Mouse (Mus musculus) hindbrain, embryonic 12.5 days (tissue): ENCODE results near the gene Plekhb2. TPM values are rescaled to one million over a fixed set of nuclear protein-coding genes. Genes with fewer than 3 reads are reported as not detected.

Experiments
- ATAC-seq: fragments of 200-750 bp; cut with Nextera tagmentation; 2 replicates; pipeline ENCODE4 v1.8.0; 2017; ENCODE audit warnings: moderate TSS enrichment; ENCODE audit not compliant: low FRiP score
- H3K27ac ChIP-seq: fragments of 300-500 bp; sonication (generic); 2 replicates; pipeline ENCODE4 v1.5.1; 2016; ENCODE audit warnings: mild to moderate bottlenecking
- H3K27me3 ChIP-seq: fragments of 300-500 bp; sonication (generic); 2 replicates; pipeline ENCODE4 v1.6.1; 2016; ENCODE audit warnings: mild to moderate bottlenecking
- H3K36me3 ChIP-seq: fragments of 300-500 bp; sonication (generic); 2 replicates; pipeline ENCODE4 v1.6.1; 2016; ENCODE audit warnings: mild to moderate bottlenecking
- H3K4me1 ChIP-seq: fragments of 300-500 bp; sonication (generic); 2 replicates; pipeline ENCODE4 v1.6.1; 2016
- H3K4me2 ChIP-seq: fragments of 300-500 bp; sonication (generic); replicated peaks from 2 replicates; pipeline ENCODE4 v1.6.1; 2016; ENCODE audit warnings: mild to moderate bottlenecking
- H3K4me3 ChIP-seq: fragments of 300-500 bp; sonication (generic); 2 replicates; pipeline ENCODE4 v1.5.1; 2016; ENCODE audit warnings: mild to moderate bottlenecking
- H3K9ac ChIP-seq: fragments of 300-500 bp; sonication (generic); 2 replicates; pipeline ENCODE4 v1.6.1; 2016; ENCODE audit warnings: mild to moderate bottlenecking, moderate library complexity
- H3K9me3 ChIP-seq: fragments of 300-500 bp; sonication (generic); replicated peaks from 2 replicates; pipeline ENCODE4 v1.6.1; 2016; ENCODE audit warnings: mild to moderate bottlenecking
- WGBS: fragments of 180-500 bp; shearing (Covaris S2); methylation state at CpG from one replicate; pipeline ENCODE4 v1.1.7; 2016; 5-methylcytosine and 5-hydroxymethylcytosine counted together
- polyA plus RNA-seq: library from polyadenylated mRNA; unstranded; fragments of >200 nt; fragmentation: Nextera tagmentation; extraction: Ambion mirVana; gene quantifications from 2 replicates; pipeline ENCODE4 v1.2.1, GENCODE M21; 2016

Plekhb2 gene
- polyA plus RNA-seq, 1 experiment from 2014 or later = 59.8 TPM

GRCm38 (mm10) chr1:34841709-34842388 is 7.9 kb upstream of the Plekhb2 start:
- Histone ChIP-seq H3K27me3 (no peaks in the 10 kb centered on the region), H3K9me3 (no peaks in the 10 kb centered on the region), H3K9ac (peak overlapping the region; percentile 93), H3K4me2 (peak overlapping the region; percentile 96), H3K27ac (peak overlapping the region; percentile 96), H3K4me3 (peak overlapping the region; percentile 78), H3K36me3 (no peaks in the 10 kb centered on the region), H3K4me1 (peaks cover 32% of the 10 kb centered on the region)
- ATAC-seq = peak; percentile 3; the same call in 1 of the 2 replicates
- 3% methylated on average over 12 of the region's 12 CpGs for WGBS

DNA sequence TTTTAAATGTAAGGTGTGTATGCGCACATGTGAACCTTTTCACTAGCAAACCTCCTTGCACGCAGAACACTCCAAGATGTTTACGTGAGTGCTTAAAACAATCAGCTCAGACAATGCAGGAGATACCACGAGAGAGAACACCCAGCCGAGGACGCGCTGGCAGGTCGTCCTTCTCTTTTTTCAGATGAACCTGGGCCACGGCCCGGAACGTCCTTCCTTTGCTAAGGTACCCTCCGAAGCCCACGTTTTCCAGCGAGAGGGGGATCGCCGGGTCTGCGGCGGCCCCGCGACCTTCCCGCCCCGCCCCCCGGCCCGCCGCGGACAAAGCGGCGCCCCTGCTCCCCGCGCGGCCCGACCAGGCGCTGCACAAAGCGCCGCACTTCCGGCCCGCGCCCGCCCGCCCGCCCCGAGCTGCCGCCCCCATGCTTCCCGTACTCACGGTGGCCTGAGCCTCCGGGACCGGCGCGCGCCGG is 7.4 kb upstream of the Plekhb2 start:
- H3K27ac ChIP-seq = peak overlapping the region; percentile 96
- no peaks in the 10 kb centered on the region for H3K9me3 ChIP-seq
- peak; percentile 92 for ATAC-seq
- peak overlapping the region; percentile 78 for H3K4me3 ChIP-seq
- under 1% methylated on average over 39 of the region's 51 CpGs for WGBS
- no peaks in the 10 kb centered on the region for H3K36me3 ChIP-seq
- H3K4me2 ChIP-seq = peak overlapping the region; percentile 96
- peaks cover 32% of the 10 kb centered on the region for H3K4me1 ChIP-seq
- H3K27me3 ChIP-seq = no peaks in the 10 kb centered on the region
- H3K9ac ChIP-seq = peak overlapping the region; percentile 93

GRCm38 (mm10) chr1:34842887-34843618 is 6.7 kb upstream of the Plekhb2 start, which contains the start of gene Fam168b:
Fam168b (minus strand) TSS chr1:34843065.
- Histone ChIP-seq H3K4me2 (peak within 1 kb of the TSS; percentile 96), H3K36me3 (no peaks in the 10 kb centered on the region), H3K27me3 (no peaks in the 10 kb centered on the region), H3K4me1 (peaks cover 29% of the 10 kb centered on the region), H3K9ac (peak within 1 kb of the TSS; percentile 93), H3K9me3 (no peaks in the 10 kb centered on the region), H3K4me3 (peak within 1 kb of the TSS; percentile 78), H3K27ac (peak within 1 kb of the TSS; percentile 96)
- WGBS = 2% methylated on average over 46 of the region's 59 CpGs
- ATAC-seq = peak; percentile 87

GRCm38 (mm10) chr1:34847070-34847469 is 2.7 kb upstream of the Plekhb2 start:
- Histone ChIP-seq H3K4me2 (no peak overlapping the region), H3K9me3 (no peaks in the 10 kb centered on the region), H3K36me3 (no peaks in the 10 kb centered on the region), H3K4me1 (peaks cover 20% of the 10 kb centered on the region), H3K9ac (no peak overlapping the region), H3K4me3 (no peak overlapping the region), H3K27ac (no peak overlapping the region), H3K27me3 (no peaks in the 10 kb centered on the region)
- no peak for ATAC-seq
- WGBS = 83% methylated on average over 3 of the region's 3 CpGs

DNA sequence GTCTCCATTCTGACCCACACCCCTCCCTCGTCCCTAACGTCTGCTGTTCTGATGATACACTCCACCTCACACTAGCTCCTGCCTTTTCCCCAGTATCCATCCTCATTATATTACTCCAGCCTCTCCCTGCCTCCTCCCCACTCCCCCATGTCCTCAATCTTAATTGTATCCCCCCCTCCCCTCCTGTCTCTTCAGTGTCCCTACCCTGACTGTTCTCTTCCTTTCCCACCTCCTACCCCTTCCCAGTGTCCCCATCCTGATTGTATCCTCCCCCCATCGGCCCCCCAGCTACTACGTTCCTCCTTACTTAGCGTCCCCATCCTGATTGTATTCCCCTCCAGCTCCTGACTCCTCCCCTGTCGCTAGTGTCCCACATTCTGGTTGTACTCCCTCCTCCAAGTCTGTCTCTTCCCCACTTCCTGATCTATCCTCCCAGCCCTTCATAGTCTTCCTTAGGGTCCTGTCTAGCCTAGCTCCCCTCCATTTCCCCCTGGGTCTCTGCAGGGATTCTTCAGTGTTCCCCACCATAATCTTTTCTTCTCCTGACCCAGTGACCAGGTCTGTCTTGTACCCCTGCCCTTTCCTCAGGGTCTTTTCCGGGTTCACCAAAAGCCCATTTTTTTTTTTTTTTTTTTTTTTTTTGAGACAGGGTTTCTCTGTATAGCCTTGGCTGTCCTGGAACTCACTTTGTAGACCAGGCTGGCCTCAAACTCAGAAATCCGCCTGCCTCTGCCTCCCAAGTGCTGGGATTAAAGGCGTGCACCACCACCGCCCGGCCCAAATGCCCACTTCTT is 764 bp downstream of the Plekhb2 start:
- Histone ChIP-seq H3K9ac (peak overlapping the region; percentile 94), H3K9me3 (no peaks in the 10 kb centered on the region), H3K4me2 (peak overlapping the region; percentile 75), H3K27ac (peak overlapping the region; percentile 40; the same call in 1 of the 2 replicates), H3K4me3 (peak overlapping the region; percentile 80), H3K27me3 (no peaks in the 10 kb centered on the region), H3K36me3 (no peaks in the 10 kb centered on the region), H3K4me1 (peaks cover 31% of the 10 kb centered on the region)
- ATAC-seq = peak; percentile 81
- 40% methylated on average over 11 of the region's 11 CpGs for WGBS

DNA sequence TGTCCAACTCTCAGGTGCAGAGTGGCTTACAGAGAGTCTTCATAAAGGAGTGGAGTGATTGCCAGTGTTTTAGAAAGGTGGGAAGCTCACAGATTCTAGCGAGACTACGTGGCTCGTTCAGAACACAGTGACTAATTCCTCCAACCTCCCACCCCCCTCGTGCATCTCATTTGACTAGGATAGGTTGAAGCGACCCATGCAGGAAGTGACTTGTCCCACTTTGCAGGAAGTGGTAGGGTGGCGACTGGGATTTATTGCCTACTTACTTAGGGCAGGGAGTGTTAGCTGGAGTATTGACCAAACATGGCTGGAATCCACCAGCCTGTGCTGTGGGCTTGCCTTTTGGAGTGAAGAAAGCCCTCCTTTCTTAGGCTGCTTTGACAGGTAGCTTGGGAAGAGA is 1.8 kb downstream of the Plekhb2 start:
- Histone ChIP-seq H3K4me2 (peak overlapping the region; percentile 34; the same call in 1 of the 2 replicates), H3K36me3 (no peaks in the 10 kb centered on the region), H3K27me3 (no peaks in the 10 kb centered on the region), H3K9ac (no peak overlapping the region), H3K4me1 (peaks cover 31% of the 10 kb centered on the region), H3K27ac (no peak overlapping the region), H3K4me3 (no peak overlapping the region), H3K9me3 (no peaks in the 10 kb centered on the region)
- WGBS = 70% methylated on average over 6 of the region's 6 CpGs
- no peak for ATAC-seq

DNA sequence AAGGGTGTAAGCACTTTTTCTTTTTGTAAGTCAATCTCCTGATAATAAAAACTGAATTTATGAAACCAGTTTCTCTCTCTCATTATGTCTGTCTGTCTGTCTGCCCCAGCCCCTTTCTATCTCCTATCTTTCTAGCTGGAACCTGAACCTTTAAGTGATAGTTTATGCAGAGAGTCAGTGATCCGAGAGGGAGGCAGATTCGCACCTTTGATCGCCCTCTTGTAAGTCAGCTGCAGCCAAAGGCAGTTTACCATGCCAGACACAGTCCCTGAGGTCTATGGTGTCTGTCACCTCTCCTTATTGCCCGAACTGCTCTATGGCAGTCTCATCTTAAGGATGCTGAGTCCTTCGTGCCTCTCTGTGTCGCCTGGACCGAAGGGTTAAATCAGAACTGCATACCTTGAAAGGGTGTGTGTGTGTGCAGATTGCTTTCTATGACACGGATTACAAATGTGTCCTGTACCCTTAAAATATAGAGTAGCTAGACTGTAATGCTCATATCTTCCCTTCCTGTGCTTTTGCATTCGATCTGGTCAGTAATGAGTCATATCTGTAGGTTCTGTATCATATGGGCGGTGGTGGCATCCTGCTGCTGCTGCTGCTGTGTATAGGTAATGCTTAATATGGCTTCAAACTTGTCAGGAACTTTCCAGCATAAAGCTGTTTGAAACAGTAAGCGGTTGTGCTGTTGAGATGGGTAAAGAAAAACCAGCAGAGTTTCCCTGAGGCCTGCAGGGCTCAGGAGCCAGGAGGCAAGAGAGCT is 2.5 kb downstream of the Plekhb2 start:
- Histone ChIP-seq H3K4me2 (no peak overlapping the region), H3K9ac (peak overlapping the region; percentile 33)

GRCm38 (mm10) chr1:34853786-34854185 is 4.0 kb downstream of the Plekhb2 start:
- Histone ChIP-seq H3K4me1 (peaks cover 31% of the 10 kb centered on the region), H3K4me3 (no peak overlapping the region), H3K36me3 (no peaks in the 10 kb centered on the region), H3K9me3 (no peaks in the 10 kb centered on the region), H3K27me3 (no peaks in the 10 kb centered on the region), H3K4me2 (no peak overlapping the region), H3K9ac (no peak overlapping the region), H3K27ac (no peak overlapping the region)
- ATAC-seq = no peak
- 94% methylated on average over 2 of the region's 2 CpGs for WGBS

More for the DNA sequence above, 2.5 kb downstream of the Plekhb2 start:
- Histone ChIP-seq H3K9me3 (no peaks in the 10 kb centered on the region), H3K4me1 (peaks cover 31% of the 10 kb centered on the region), H3K27ac (no peak overlapping the region), H3K36me3 (no peaks in the 10 kb centered on the region), H3K4me3 (no peak overlapping the region), H3K27me3 (no peaks in the 10 kb centered on the region)
- 85% methylated on average over 11 of the region's 11 CpGs for WGBS
- no peak for ATAC-seq

GRCm38 (mm10) chr1:34855056-34855739 is 5.4 kb downstream of the Plekhb2 start:
- WGBS = 82% methylated on average over 12 of the region's 12 CpGs
- ATAC-seq = no peak

GRCm38 (mm10) chr1:34858671-34859070 is 8.9 kb downstream of the Plekhb2 start:
- no peak for ATAC-seq
- Histone ChIP-seq H3K27ac (no peak overlapping the region), H3K4me2 (no peak overlapping the region), H3K4me1 (no peaks in the 10 kb centered on the region), H3K27me3 (no peaks in the 10 kb centered on the region), H3K4me3 (no peak overlapping the region), H3K36me3 (peaks cover 15% of the 10 kb centered on the region), H3K9ac (no peak overlapping the region), H3K9me3 (no peaks in the 10 kb centered on the region)
- WGBS = 81% methylated on average over 5 of the region's 5 CpGs

More at GRCm38 (mm10) chr1:34855056-34855739, 5.4 kb downstream of the Plekhb2 start:
- Histone ChIP-seq H3K36me3 (no peaks in the 10 kb centered on the region), H3K27ac (no peak overlapping the region), H3K4me3 (no peak overlapping the region), H3K9ac (no peak overlapping the region), H3K4me2 (no peak overlapping the region), H3K27me3 (no peaks in the 10 kb centered on the region), H3K9me3 (no peaks in the 10 kb centered on the region), H3K4me1 (peaks cover 26% of the 10 kb centered on the region)

- Histone ChIP-seq H3K4me2 (no peak overlapping the region), H3K36me3 (peaks cover 26% of the 10 kb centered on the region), H3K9ac (no peak overlapping the region), H3K27ac (no peak overlapping the region), H3K27me3 (no peaks in the 10 kb centered on the region), H3K4me1 (no peaks in the 10 kb centered on the region), H3K9me3 (no peaks in the 10 kb centered on the region), H3K4me3 (no peak overlapping the region)
- no peak for ATAC-seq
- WGBS = 92% methylated on average over 3 of the region's 3 CpGs
Observed at GRCm38 (mm10) chr1:34859761-34860160, 10.0 kb downstream of the Plekhb2 start.
